Mouse (Mus musculus) ES-E14 (cell line): ENCODE measurements at regions not wholly inside any gene's neighbourhood (a gene's known extent, or its start where the extent isn't known, plus 50 kb on each side); places are given as distances from the start of the nearest gene placed in this dataset.

Experiments
- DNase-seq: peaks from one replicate; pipeline ENCODE4 v3.0.0-alpha.2; 2013; ENCODE audit warnings: low read depth, low spot score
- H3K27ac ChIP-seq: 2 replicates; pipeline ENCODE4 v1.5.1; 2012; ENCODE audit warnings: low read depth, mild to moderate bottlenecking, low read length, moderate library complexity, mixed read lengths; ENCODE audit not compliant: poor library complexity, insufficient read depth, severe bottlenecking
- H3K36me3 ChIP-seq: 2 replicates; pipeline ENCODE4 v1.6.1; 2012; ENCODE audit warnings: mild to moderate bottlenecking, low read length, moderate library complexity, mixed read lengths; ENCODE audit not compliant: control insufficient read depth, poor library complexity, insufficient read depth, severe bottlenecking
- H3K4me1 ChIP-seq, 2 experiments: fragments of 150-350 bp in 1 of 2; sonication (generic) in 1 of 2; 2 replicates each; pipeline ENCODE4 v1.6.1; 2012; ENCODE audit warnings: low read length in 2 of 2, mild to moderate bottlenecking in 1 of 2, mixed read lengths in 1 of 2; ENCODE audit not compliant: control insufficient read depth in 2 of 2, insufficient read depth in 2 of 2, poor library complexity in 1 of 2
- H3K4me3 ChIP-seq, 2 experiments: fragments of 150-350 bp in 1 of 2; sonication (generic) in 1 of 2; 2 replicates each; pipeline ENCODE4 v1.5.1; 2012; ENCODE audit warnings: low read length in 2 of 2, low read depth in 1 of 2, mild to moderate bottlenecking in 1 of 2, mixed read lengths in 1 of 2; ENCODE audit not compliant: insufficient read depth in 1 of 2, poor library complexity in 1 of 2, severe bottlenecking in 1 of 2
- H3K9ac ChIP-seq: 2 replicates; pipeline ENCODE4 v1.6.1; 2012; ENCODE audit warnings: low read depth, mild to moderate bottlenecking, low read length, mixed read lengths; ENCODE audit not compliant: poor library complexity, insufficient read depth, severe bottlenecking
- H3K9me3 ChIP-seq: fragments of 150-350 bp; sonication (generic); 2 replicates; pipeline ENCODE4 v1.6.1; 2012; ENCODE audit warnings: low read depth, mild to moderate bottlenecking, low read length; ENCODE audit not compliant: control insufficient read depth, insufficient read depth
- CHD2 ChIP-seq: IDR thresholded peaks from 2 replicates; pipeline ENCODE4 v1.6.1; 2014; ENCODE audit warnings: mild to moderate bottlenecking, low read depth, low read length, inconsistent platforms
- HCFC1 ChIP-seq: IDR thresholded peaks from 2 replicates; pipeline ENCODE4 v1.6.1; 2012; ENCODE audit warnings: low read length, inconsistent platforms, borderline replicate concordance; ENCODE audit not compliant: insufficient read depth
- MAFK ChIP-seq: IDR thresholded peaks from 2 replicates; pipeline ENCODE4 v1.6.1; 2014; ENCODE audit warnings: mild to moderate bottlenecking, low read depth, low read length, inconsistent platforms; ENCODE audit not compliant: insufficient read depth
- ZC3H11A ChIP-seq: IDR thresholded peaks from 2 replicates; pipeline ENCODE4 v1.6.1; 2012; ENCODE audit warnings: low read depth, mild to moderate bottlenecking, inconsistent platforms, low read length, borderline replicate concordance
- ZNF384 ChIP-seq: IDR thresholded peaks from 2 replicates; pipeline ENCODE4 v1.6.1; 2012; ENCODE audit warnings: low read depth, low read length, inconsistent platforms
- in situ Hi-C, 2 experiments: fragments of 600-800 bp; cut with MboI; formaldehyde crosslinking; loops; one replicate each; pipeline ENCODE4 v1.15.1; 2025; ENCODE audit warnings: low sequenced_read_pairs in 2 of 2, inconsistent platforms in 1 of 2; ENCODE audit not compliant: unreplicated experiment in 2 of 2

DNA sequence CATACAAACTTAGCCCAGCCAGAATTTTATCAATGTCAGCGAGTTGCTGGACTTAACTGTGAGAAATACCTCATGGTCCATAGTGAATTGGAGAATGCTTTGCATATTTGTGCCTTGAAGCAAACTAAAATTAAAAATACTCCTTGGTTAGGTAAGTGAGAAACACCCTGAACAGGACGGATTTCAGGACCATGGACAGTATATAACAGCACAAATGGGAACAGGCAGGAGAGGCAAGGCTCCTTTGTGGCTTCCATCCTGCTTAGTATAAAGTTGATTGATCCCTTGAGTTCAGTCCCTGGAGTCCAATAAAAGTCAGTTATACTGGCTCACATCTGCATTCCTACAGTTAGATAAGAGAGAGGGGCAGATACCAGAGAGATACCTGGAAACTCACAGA, 53.9 kb upstream of the Bpifa3 start:
- H3K27ac ChIP-seq: no peak overlapping the region
- H3K9me3 ChIP-seq: no peaks in the 10 kb centered on the region
- no peak for TF ChIP-seq MAFK
- TF ChIP-seq ZNF384: no peak
- no peak for TF ChIP-seq HCFC1
- no peak for TF ChIP-seq ZC3H11A
- no peak for TF ChIP-seq CHD2
- DNase-seq: peak; percentile 34
- H3K9ac ChIP-seq: no peak overlapping the region
- no peaks in the 10 kb centered on the region for H3K4me1 ChIP-seq
- in situ Hi-C loops: no loop called here
- H3K4me3 ChIP-seq: no peak overlapping the region
- H3K36me3 ChIP-seq: no peaks in the 10 kb centered on the region
